Mouse (Mus musculus) liver, embryonic 14.5 days (tissue): ENCODE measurements at regions not wholly inside any gene's neighbourhood (a gene's known extent, or its start where the extent isn't known, plus 50 kb on each side); places are given as distances from the start of the nearest gene placed in this dataset.

Source experiments
- ATAC-seq: fragments of 200-750 bp; cut with Nextera tagmentation; 2 replicates; pipeline ENCODE4 v1.8.0; 2017; ENCODE audit warnings: moderate number of reproducible peaks, mild to moderate bottlenecking, moderate library complexity; ENCODE audit not compliant: insufficient read depth
- DNase-seq, 3 experiments: peaks; one replicate each; pipeline ENCODE4 v3.0.0-alpha.2; 2012 to 2013; ENCODE audit warnings: low read depth in 3 of 3, low spot score in 3 of 3
- H3K27ac ChIP-seq: fragments of 300-500 bp; sonication (generic); 2 replicates; pipeline ENCODE4 v1.5.1; 2014; ENCODE audit warnings: moderate library complexity, mild to moderate bottlenecking, control low read depth, inconsistent platforms
- H3K27me3 ChIP-seq: fragments of 300-500 bp; sonication (generic); 2 replicates; pipeline ENCODE4 v1.6.1; 2014; ENCODE audit warnings: mild to moderate bottlenecking, low read length, moderate library complexity; ENCODE audit not compliant: control insufficient read depth, insufficient read depth
- H3K36me3 ChIP-seq: fragments of 300-500 bp; sonication (generic); replicated peaks from 2 replicates; pipeline ENCODE4 v1.6.1; 2014; ENCODE audit warnings: low read depth; ENCODE audit not compliant: control insufficient read depth, insufficient read depth
- H3K4me1 ChIP-seq, 2 experiments: fragments of 200-500 bp in 1 of 2; fragments of 300-500 bp in 1 of 2; sonication (generic) in 1 of 2; replicated peaks; 2 replicates each; pipeline ENCODE4 v1.6.1; 2012 to 2014; ENCODE audit warnings: antibody characterized with exemption in 1 of 2, inconsistent platforms in 1 of 2, low read length in 1 of 2; ENCODE audit not compliant: control insufficient read depth in 2 of 2, insufficient read depth in 2 of 2
- H3K4me2 ChIP-seq: fragments of 300-500 bp; sonication (generic); 2 replicates; pipeline ENCODE4 v1.6.1; 2014; ENCODE audit warnings: low read depth, mild to moderate bottlenecking, control low read depth, moderate library complexity
- H3K4me3 ChIP-seq, 2 experiments: fragments of 200-500 bp in 1 of 2; fragments of 300-500 bp in 1 of 2; sonication (generic) in 1 of 2; 2 replicates each; pipeline ENCODE4 v1.5.1; 2012 to 2014; ENCODE audit warnings: low read depth in 2 of 2, low read length in 2 of 2, mild to moderate bottlenecking in 2 of 2, control low read depth in 1 of 2, inconsistent platforms in 1 of 2, moderate library complexity in 1 of 2; ENCODE audit not compliant: insufficient read depth in 1 of 2
- H3K9ac ChIP-seq: fragments of 300-500 bp; sonication (generic); replicated peaks from 2 replicates; pipeline ENCODE4 v1.6.1; 2014; ENCODE audit warnings: mild to moderate bottlenecking, control low read depth, moderate library complexity
- H3K9me3 ChIP-seq: fragments of 300-500 bp; sonication (generic); 2 replicates; pipeline ENCODE4 v1.6.1; 2016; ENCODE audit warnings: low read length, mixed read lengths; ENCODE audit not compliant: control insufficient read depth
- CTCF ChIP-seq: IDR thresholded peaks from 2 replicates; pipeline ENCODE4 v1.5.1; 2016; ENCODE audit warnings: antibody characterized with exemption, low read depth, control low read depth
- EP300 ChIP-seq: IDR thresholded peaks from 2 replicates; pipeline ENCODE4 v1.6.1; 2016; ENCODE audit warnings: antibody characterized with exemption, low read depth
- WGBS: fragments of 180-500 bp; shearing (Covaris S2); extraction: QIAGEN DNeasy Blood & Tissue Kit; methylation state at CpG from one replicate; pipeline ENCODE4 v1.1.7; 2014; ENCODE audit not compliant: insufficient replicate concordance; 5-methylcytosine and 5-hydroxymethylcytosine counted together

DNA sequence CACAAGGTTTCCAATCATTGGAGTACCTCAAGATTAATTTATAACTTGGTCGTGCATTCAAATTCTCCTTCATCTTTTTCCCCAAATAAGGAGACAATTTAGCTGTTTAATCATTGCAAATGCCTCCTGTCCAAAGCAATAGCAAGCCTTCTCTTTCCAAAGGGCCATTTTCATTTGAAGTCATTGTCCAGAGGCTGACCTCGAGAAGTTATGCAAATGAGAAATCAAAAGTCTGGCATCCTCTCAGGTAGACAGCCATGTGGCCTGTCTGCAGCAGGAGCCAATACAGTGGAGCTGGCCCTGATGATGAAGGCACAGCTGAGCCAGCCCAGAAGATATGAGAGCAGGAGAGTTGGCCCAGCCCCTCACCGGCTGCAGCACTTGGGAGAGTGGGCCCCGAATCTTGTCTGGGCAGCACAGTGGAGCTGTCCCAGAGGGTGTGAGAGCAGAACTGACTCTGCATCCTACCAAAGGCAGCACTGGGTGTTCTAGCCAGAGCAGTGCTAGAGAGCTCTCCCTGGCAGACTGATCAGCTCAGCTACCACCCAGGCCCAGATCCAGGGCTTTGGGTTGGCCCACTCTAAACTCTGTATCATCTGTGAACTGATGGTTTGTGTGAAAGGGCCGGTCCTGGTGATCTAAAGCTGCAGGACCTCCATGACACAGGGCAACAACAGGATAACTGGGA lies 74.2 kb downstream of the Rps12 start:
- no peaks in the 10 kb centered on the region for H3K4me1 ChIP-seq
- WGBS = 50% methylated on average over 5 of the region's 5 CpGs
- ATAC-seq (no peak), DNase-seq (no peak)
- TF ChIP-seq CTCF (no peak), EP300 (no peak)
- H3K9ac ChIP-seq = no peak overlapping the region
- H3K27me3 ChIP-seq = no peaks in the 10 kb centered on the region
- no peak overlapping the region for H3K4me3 ChIP-seq
- no peak overlapping the region for H3K27ac ChIP-seq
- no peaks in the 10 kb centered on the region for H3K9me3 ChIP-seq
- H3K4me2 ChIP-seq = no peak overlapping the region
- H3K36me3 ChIP-seq = no peaks in the 10 kb centered on the region

DNA sequence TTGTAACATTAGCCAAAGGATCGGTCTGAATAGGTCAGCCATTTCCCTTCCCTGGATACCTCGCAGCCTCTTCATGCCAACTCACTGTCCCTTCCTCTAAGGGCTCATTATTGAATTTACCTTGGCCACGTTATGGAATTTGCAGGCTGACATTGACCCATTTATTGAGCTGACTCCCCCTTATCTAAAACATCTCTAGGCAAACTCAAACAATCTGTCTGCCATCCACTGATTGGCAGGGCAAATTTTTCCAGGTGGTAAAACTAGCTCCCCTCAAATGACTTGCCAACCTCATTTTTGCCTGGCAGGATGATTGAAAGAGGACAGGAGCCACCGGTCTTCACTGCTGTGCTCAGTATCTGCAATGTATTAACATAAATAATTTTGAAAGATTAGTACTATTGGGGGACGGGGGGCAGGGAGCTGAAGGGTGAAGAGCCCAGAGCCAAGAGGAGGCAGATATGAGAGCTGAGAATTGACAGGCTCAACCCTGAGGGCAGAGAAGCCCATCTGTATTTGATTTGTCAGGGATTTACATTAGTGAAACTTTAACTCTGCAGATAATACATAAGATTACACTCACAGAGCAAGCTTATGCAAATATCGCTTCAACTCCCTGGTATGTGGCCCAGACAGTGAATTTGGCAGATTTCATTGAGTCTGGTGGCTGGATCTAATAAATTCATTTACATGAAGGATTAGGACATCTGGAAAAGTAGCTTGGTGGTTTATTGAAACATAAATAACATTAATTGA lies 75.5 kb downstream of the Rps12 start:
- Histone ChIP-seq H3K4me1 (no peaks in the 10 kb centered on the region), H3K4me3 (no peak overlapping the region), H3K9me3 (no peaks in the 10 kb centered on the region), H3K27me3 (no peaks in the 10 kb centered on the region), H3K9ac (no peak overlapping the region), H3K27ac (no peak overlapping the region), H3K4me2 (no peak overlapping the region), H3K36me3 (no peaks in the 10 kb centered on the region)
- ATAC-seq (no peak), DNase-seq (no peak)
- TF ChIP-seq EP300 (no peak), CTCF (no peak)
- 54% methylated on average over 6 of the region's 6 CpGs for WGBS

- WGBS = 68% methylated on average over 6 of the region's 6 CpGs
- ATAC-seq (no peak), DNase-seq (no peak)
- Histone ChIP-seq H3K27me3 (no peaks in the 10 kb centered on the region), H3K4me1 (no peaks in the 10 kb centered on the region), H3K4me2 (no peak overlapping the region), H3K9ac (no peak overlapping the region), H3K9me3 (no peaks in the 10 kb centered on the region), H3K36me3 (no peaks in the 10 kb centered on the region), H3K27ac (no peak overlapping the region), H3K4me3 (no peak overlapping the region)
- TF ChIP-seq CTCF (no peak), EP300 (no peak)
Measured at GRCm38 (mm10) chr10:23710999-23711398, 76.1 kb downstream of the Rps12 start.

GRCm38 (mm10) chr10:23708261-23708660 lies 78.8 kb downstream of the Rps12 start:
- ATAC-seq (no peak), DNase-seq (no peak)
- no peak for TF ChIP-seq CTCF
- no peak for TF ChIP-seq EP300
- no peak overlapping the region for H3K4me2 ChIP-seq
- H3K27ac ChIP-seq = no peak overlapping the region
- 70% methylated on average over 8 of the region's 8 CpGs for WGBS
- H3K9me3 ChIP-seq = no peaks in the 10 kb centered on the region
- no peak overlapping the region for H3K9ac ChIP-seq
- H3K4me1 ChIP-seq = no peaks in the 10 kb centered on the region
- no peaks in the 10 kb centered on the region for H3K36me3 ChIP-seq
- H3K27me3 ChIP-seq = no peaks in the 10 kb centered on the region
- H3K4me3 ChIP-seq = no peak overlapping the region

- Histone ChIP-seq H3K9me3 (no peaks in the 10 kb centered on the region), H3K4me3 (no peak overlapping the region), H3K4me1 (no peaks in the 10 kb centered on the region), H3K27ac (no peak overlapping the region), H3K36me3 (no peaks in the 10 kb centered on the region), H3K9ac (no peak overlapping the region), H3K4me2 (no peak overlapping the region), H3K27me3 (no peaks in the 10 kb centered on the region)
- TF ChIP-seq EP300 (no peak), CTCF (no peak)
- 84% methylated on average over 3 of the region's 3 CpGs for WGBS
- DNase-seq (no peak), ATAC-seq (no peak)
Measured at GRCm38 (mm10) chr10:23707141-23707540, 79.9 kb downstream of the Rps12 start.
